Mouse (Mus musculus) CH12.LX (cell line): ENCODE data around the gene Tbc1d22a. TPM values are rescaled to one million over a fixed set of nuclear protein-coding genes. Genes with fewer than 3 reads are reported as not detected.

Experiments used
- DNase-seq: peaks from one replicate; pipeline ENCODE4 v3.0.0-alpha.2; 2013; ENCODE audit errors: extremely low read depth
- H3K27ac ChIP-seq: 2 replicates; pipeline ENCODE4 v1.5.1; 2012; ENCODE audit warnings: low read depth, mild to moderate bottlenecking, control low read depth, moderate library complexity; ENCODE audit not compliant: insufficient read depth
- H3K27me3 ChIP-seq: replicated peaks from 2 replicates; pipeline ENCODE3; 2012; ENCODE audit warnings: inconsistent platforms
- H3K36me3 ChIP-seq, 2 experiments: replicated peaks in 1 of 2; 2 replicates each; pipeline versions ENCODE3 to v1.6.1; 2012; ENCODE audit warnings: inconsistent platforms in 1 of 2, low read length in 1 of 2, mild to moderate bottlenecking in 1 of 2, mixed read lengths in 1 of 2, moderate library complexity in 1 of 2; ENCODE audit not compliant: control insufficient read depth in 1 of 2, insufficient read depth in 1 of 2
- H3K4me1 ChIP-seq, 2 experiments: 2 replicates each; pipeline ENCODE4 v1.6.1; 2012; ENCODE audit warnings: inconsistent platforms in 1 of 2, moderate library complexity in 1 of 2; ENCODE audit not compliant: insufficient read depth in 2 of 2, control insufficient read depth in 1 of 2
- H3K4me2 ChIP-seq: 2 replicates; pipeline ENCODE4 v1.6.1; 2012; ENCODE audit warnings: low read depth, mild to moderate bottlenecking, control low read depth; ENCODE audit not compliant: poor library complexity, insufficient read depth, severe bottlenecking
- H3K4me3 ChIP-seq, 3 experiments: fragments of 150-350 bp in 1 of 3; sonication (generic) in 1 of 3; replicated peaks in 1 of 3; 2 replicates each; pipeline versions ENCODE3 to v1.5.1; 2011 to 2012; ENCODE audit warnings: low read depth in 2 of 3, low read length in 2 of 3, mild to moderate bottlenecking in 2 of 3, moderate library complexity in 2 of 3, control low read depth in 1 of 3, improper control_type of control experiment in 1 of 3, inconsistent platforms in 1 of 3, mixed read lengths in 1 of 3; ENCODE audit not compliant: poor library complexity in 1 of 3
- H3K79me2 ChIP-seq: replicated peaks from 2 replicates; pipeline ENCODE4 v1.6.1; 2012; ENCODE audit warnings: mild to moderate bottlenecking, moderate library complexity; ENCODE audit not compliant: control insufficient read depth, poor library complexity, insufficient read depth, severe bottlenecking; ENCODE audit errors: extremely low read depth
- H3K9ac ChIP-seq: 2 replicates; pipeline ENCODE4 v1.6.1; 2012; ENCODE audit warnings: low read depth, mild to moderate bottlenecking, control low read depth, moderate library complexity; ENCODE audit not compliant: insufficient read depth
- H3K9me3 ChIP-seq: replicated peaks from 2 replicates; pipeline ENCODE3; 2012; ENCODE audit warnings: low read length, inconsistent platforms, mixed read lengths
- BHLHE40 ChIP-seq: IDR thresholded peaks from 2 replicates; pipeline ENCODE4 v1.6.1; 2011; ENCODE audit warnings: mild to moderate bottlenecking, low read depth, low read length, improper control_type of control experiment
- CHD2 ChIP-seq: IDR thresholded peaks from 2 replicates; pipeline ENCODE4 v1.6.1; 2011; ENCODE audit warnings: low read length, improper control_type of control experiment
- CTCF ChIP-seq, 2 experiments: IDR thresholded peaks in 1 of 2; conservative IDR thresholded peaks in 1 of 2; 2 replicates each; pipeline ENCODE4 v1.5.1; 2011 to 2012; ENCODE audit warnings: low read depth in 2 of 2, low read length in 2 of 2, improper control_type of control experiment in 1 of 2, inconsistent platforms in 1 of 2, mild to moderate bottlenecking in 1 of 2, moderate library complexity in 1 of 2
- ELF1 ChIP-seq: IDR thresholded peaks from 2 replicates; pipeline ENCODE4 v1.6.1; 2014; ENCODE audit warnings: low read depth, mild to moderate bottlenecking, inconsistent platforms, low read length, improper control_type of control experiment
- ETS1 ChIP-seq: conservative IDR thresholded peaks from 2 replicates; pipeline ENCODE4 v1.6.1; 2012; ENCODE audit warnings: low read depth, mild to moderate bottlenecking, inconsistent platforms, low read length, improper control_type of control experiment, moderate library complexity
- IRF4 ChIP-seq: IDR thresholded peaks from 2 replicates; pipeline ENCODE4 v1.6.1; 2014; ENCODE audit warnings: low read depth, mild to moderate bottlenecking, inconsistent platforms, low read length, improper control_type of control experiment
- JUND ChIP-seq: conservative IDR thresholded peaks from 2 replicates; pipeline ENCODE4 v1.6.1; 2011; ENCODE audit warnings: low read depth, low read length, improper control_type of control experiment
- MAX ChIP-seq: IDR thresholded peaks from 2 replicates; pipeline ENCODE4 v1.6.1; 2011; ENCODE audit warnings: low read length, improper control_type of control experiment
- MAZ ChIP-seq: IDR thresholded peaks from 2 replicates; pipeline ENCODE4 v1.6.1; 2012; ENCODE audit warnings: low read depth, mild to moderate bottlenecking, inconsistent platforms, low read length, improper control_type of control experiment, moderate library complexity
- MXI1 ChIP-seq: IDR thresholded peaks from 2 replicates; pipeline ENCODE4 v1.6.1; 2011; ENCODE audit warnings: mild to moderate bottlenecking, low read depth, low read length, improper control_type of control experiment
- MYC ChIP-seq: IDR thresholded peaks from 2 replicates; pipeline ENCODE4 v1.6.1; 2011; ENCODE audit warnings: low read depth, mild to moderate bottlenecking, improper control_type of control experiment, low read length
- NRF1 ChIP-seq: IDR thresholded peaks from 2 replicates; pipeline ENCODE4 v1.6.1; 2014; ENCODE audit warnings: low read depth, mild to moderate bottlenecking, inconsistent platforms, low read length, improper control_type of control experiment, moderate library complexity
- PAX5 ChIP-seq: IDR thresholded peaks from 2 replicates; pipeline ENCODE4 v1.6.1; 2012; ENCODE audit warnings: low read length, inconsistent platforms, mixed read lengths
- POLR2A ChIP-seq: IDR thresholded peaks from 2 replicates; pipeline ENCODE4 v1.6.1; 2011; ENCODE audit warnings: low read depth, mild to moderate bottlenecking, improper control_type of control experiment, low read length
- POLR2AphosphoS2 ChIP-seq: IDR thresholded peaks from 2 replicates; pipeline ENCODE4 v1.6.1; 2011; ENCODE audit warnings: low read depth, low read length, improper control_type of control experiment
- RAD21 ChIP-seq: IDR thresholded peaks from 2 replicates; pipeline ENCODE4 v1.6.1; 2011; ENCODE audit warnings: low read depth, mild to moderate bottlenecking, low read length, improper control_type of control experiment, moderate library complexity
- SIN3A ChIP-seq: IDR thresholded peaks from 2 replicates; pipeline ENCODE4 v1.6.1; 2012; ENCODE audit warnings: low read length, improper control_type of control experiment, inconsistent platforms
- SMC3 ChIP-seq: IDR thresholded peaks from 2 replicates; pipeline ENCODE4 v1.6.1; 2011; ENCODE audit warnings: low read depth, low read length, improper control_type of control experiment
- TBP ChIP-seq: conservative IDR thresholded peaks from 2 replicates; pipeline ENCODE4 v1.6.1; 2011; ENCODE audit warnings: low read depth, low read length, improper control_type of control experiment
- TCF12 ChIP-seq: IDR thresholded peaks from 2 replicates; pipeline ENCODE4 v1.6.1; 2014; ENCODE audit warnings: low read depth, mild to moderate bottlenecking, inconsistent platforms, low read length, improper control_type of control experiment
- UBTF ChIP-seq: IDR thresholded peaks from 2 replicates; pipeline ENCODE4 v1.6.1; 2012; ENCODE audit warnings: low read depth, mild to moderate bottlenecking, inconsistent platforms, low read length, improper control_type of control experiment, moderate library complexity
- USF1 ChIP-seq: IDR thresholded peaks from 2 replicates; pipeline ENCODE4 v1.6.1; 2014; ENCODE audit warnings: low read depth, mild to moderate bottlenecking, inconsistent platforms, low read length, improper control_type of control experiment
- ZC3H11A ChIP-seq: IDR thresholded peaks from 2 replicates; pipeline ENCODE4 v1.6.1; 2012; ENCODE audit warnings: low read depth, mild to moderate bottlenecking, inconsistent platforms, low read length, improper control_type of control experiment
- ZMIZ1 ChIP-seq: IDR thresholded peaks from 2 replicates; pipeline ENCODE4 v1.6.1; 2012; ENCODE audit warnings: low read depth, mild to moderate bottlenecking, inconsistent platforms, low read length, improper control_type of control experiment
- ZNF384 ChIP-seq: IDR thresholded peaks from 2 replicates; pipeline ENCODE4 v1.6.1; 2012; ENCODE audit warnings: low read depth, low read length, improper control_type of control experiment, inconsistent platforms
- dilution Hi-C: fragments of 300-500 bp; cut with MboI; formaldehyde crosslinking; loops from 2 replicates; pipeline ENCODE4 v1.14.3; 2020; ENCODE audit warnings: low sequenced_read_pairs; ENCODE audit not compliant: extremely low pct_unique_long_range_greater_than_20kb, extremely low pct_ligation_motif_present
- in situ Hi-C: fragments of 300-500 bp; cut with MboI; formaldehyde crosslinking; loops from 3 replicates; pipeline ENCODE4 v1.14.3; 2019; ENCODE audit warnings: low sequenced_read_pairs, low pct_ligation_motif_present, low pct_unique_long_range_greater_than_20kb, mixed read lengths
- polyA plus RNA-seq: library from polyadenylated mRNA; unstranded; fragments of >175 nt; gene quantifications from 2 replicates; pipeline ENCODE4 v1.2.1, GENCODE M21; 2012; ENCODE audit warnings: low read depth; ENCODE audit not compliant: insufficient read length
- total RNA-seq, 2 experiments: library from RNA; depleted of rRNA; stranded (reverse); fragments of 300-350 nt in 1 of 2; fragments of >200 nt in 1 of 2; gene quantifications; 2 replicates each; pipeline ENCODE4 v1.2.3; 2012 to 2014

Gene Tbc1d22a
- total and polyA plus RNA-seq, 3 experiments, result 17.6 to 20.2 (median 19.4) TPM

DNA sequence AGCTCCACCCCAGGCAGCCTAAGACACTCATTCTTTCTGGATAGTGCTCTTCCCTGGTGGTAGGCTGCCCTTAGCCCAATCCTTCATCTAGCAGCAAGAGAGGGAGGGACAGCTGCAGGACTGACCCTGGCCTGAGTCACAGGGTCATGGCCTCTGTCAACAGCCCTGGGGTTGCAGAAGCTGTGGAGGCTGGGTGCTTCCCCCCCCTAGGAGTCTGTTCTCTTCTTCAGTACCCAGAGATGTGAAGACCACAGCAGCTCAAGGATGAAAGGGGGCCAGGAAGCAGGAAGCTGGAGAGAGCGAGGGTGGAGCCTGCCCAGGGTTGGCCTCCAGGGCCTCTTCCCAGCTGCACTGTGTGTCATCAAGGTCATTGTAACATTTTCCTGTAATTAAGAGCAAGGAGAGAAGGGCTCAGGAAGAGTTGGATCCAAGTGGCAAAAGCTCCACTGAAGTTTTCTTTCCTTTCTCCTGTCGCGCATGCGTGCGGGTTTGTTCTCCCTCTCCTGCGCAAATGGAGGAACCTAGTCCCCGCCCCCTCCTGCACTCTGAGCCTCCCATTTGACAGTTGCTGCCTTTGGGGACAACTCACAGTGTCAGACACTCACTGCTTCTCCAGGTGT lies 10.2 kb upstream of the Tbc1d22a start:
- H3K79me2 ChIP-seq, result no peaks in the 10 kb centered on the region
- H3K27me3 ChIP-seq, result peaks cover 3% of the 10 kb centered on the region
- no peak overlapping the region for H3K4me2 ChIP-seq
- no peak overlapping the region for H3K27ac ChIP-seq
- TF ChIP-seq ZC3H11A (no peak), BHLHE40 (no peak), IRF4 (no peak), TCF12 (no peak), JUND (no peak), MAZ (no peak), UBTF (no peak), PAX5 (no peak), SIN3A (no peak), CHD2 (no peak), NRF1 (no peak), CTCF (conservative IDR thresholded peaks at IDR 0.05 in 1 of 2, IDR thresholded peaks at IDR 0.05 in 1 of 2; ENCODE audit: low read depth in 2 of 2, low read length in 2 of 2) (no peak), SMC3 (no peak), POLR2A (no peak), MYC (no peak)
- H3K9ac ChIP-seq, result no peak overlapping the region
- no peak for DNase-seq
- dilution Hi-C loops, result no loop called here
- H3K9me3 ChIP-seq, result no peaks in the 10 kb centered on the region
- H3K4me3 ChIP-seq, result no peak overlapping the region
- H3K36me3 ChIP-seq, result peaks cover 0 to 5% of the 10 kb centered on the region in 2 experiments
- peaks cover 15 to 38% of the 10 kb centered on the region in 2 experiments for H3K4me1 ChIP-seq
- in situ Hi-C loops, result no loop called here

DNA sequence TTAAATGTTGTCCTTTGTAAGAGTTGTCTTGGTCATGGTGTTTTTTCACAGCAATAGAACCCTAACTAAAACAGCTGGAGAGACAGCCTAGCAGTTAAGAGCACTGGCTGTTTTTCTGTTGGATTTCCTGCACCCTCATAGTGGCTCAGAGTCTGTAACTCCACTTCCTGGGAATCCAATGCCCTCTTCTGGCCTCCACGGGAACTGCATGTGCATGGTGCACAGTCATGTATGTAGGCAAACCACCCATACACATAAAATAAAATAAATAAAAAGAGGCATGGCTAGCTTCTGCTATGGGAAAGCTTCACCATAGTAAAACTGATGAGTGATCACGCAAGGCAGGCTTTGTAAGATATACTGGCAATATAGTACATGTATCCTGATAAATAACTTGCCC lies 9.0 kb upstream of the Tbc1d22a start:
- Histone ChIP-seq H3K4me2 (no peak overlapping the region), H3K27me3 (no peaks in the 10 kb centered on the region), H3K36me3 (peaks cover 0 to 11% of the 10 kb centered on the region in 2 experiments), H3K4me1 (peaks cover 10 to 37% of the 10 kb centered on the region in 2 experiments), H3K79me2 (no peaks in the 10 kb centered on the region), H3K9me3 (no peaks in the 10 kb centered on the region), H3K9ac (no peak overlapping the region), H3K27ac (no peak overlapping the region), H3K4me3 (no peak overlapping the region)
- in situ Hi-C loops (no loop called here), dilution Hi-C loops (no loop called here)
- DNase-seq, result peak; percentile 51
- TF ChIP-seq SMC3 (peak; percentile 59), POLR2AphosphoS2 (no peak), ELF1 (no peak), IRF4 (no peak), POLR2A (no peak), ZNF384 (no peak), BHLHE40 (no peak), MYC (no peak), ETS1 (no peak), MAX (no peak), RAD21 (peak; percentile 62), CTCF (conservative IDR thresholded peaks at IDR 0.05 in 1 of 2, IDR thresholded peaks at IDR 0.05 in 1 of 2; ENCODE audit: low read depth in 2 of 2, low read length in 2 of 2) (peak; percentile 62 to 70), TBP (no peak), USF1 (no peak), ZMIZ1 (no peak), CHD2 (no peak), MXI1 (no peak)
